In the genomic region with DNA sequence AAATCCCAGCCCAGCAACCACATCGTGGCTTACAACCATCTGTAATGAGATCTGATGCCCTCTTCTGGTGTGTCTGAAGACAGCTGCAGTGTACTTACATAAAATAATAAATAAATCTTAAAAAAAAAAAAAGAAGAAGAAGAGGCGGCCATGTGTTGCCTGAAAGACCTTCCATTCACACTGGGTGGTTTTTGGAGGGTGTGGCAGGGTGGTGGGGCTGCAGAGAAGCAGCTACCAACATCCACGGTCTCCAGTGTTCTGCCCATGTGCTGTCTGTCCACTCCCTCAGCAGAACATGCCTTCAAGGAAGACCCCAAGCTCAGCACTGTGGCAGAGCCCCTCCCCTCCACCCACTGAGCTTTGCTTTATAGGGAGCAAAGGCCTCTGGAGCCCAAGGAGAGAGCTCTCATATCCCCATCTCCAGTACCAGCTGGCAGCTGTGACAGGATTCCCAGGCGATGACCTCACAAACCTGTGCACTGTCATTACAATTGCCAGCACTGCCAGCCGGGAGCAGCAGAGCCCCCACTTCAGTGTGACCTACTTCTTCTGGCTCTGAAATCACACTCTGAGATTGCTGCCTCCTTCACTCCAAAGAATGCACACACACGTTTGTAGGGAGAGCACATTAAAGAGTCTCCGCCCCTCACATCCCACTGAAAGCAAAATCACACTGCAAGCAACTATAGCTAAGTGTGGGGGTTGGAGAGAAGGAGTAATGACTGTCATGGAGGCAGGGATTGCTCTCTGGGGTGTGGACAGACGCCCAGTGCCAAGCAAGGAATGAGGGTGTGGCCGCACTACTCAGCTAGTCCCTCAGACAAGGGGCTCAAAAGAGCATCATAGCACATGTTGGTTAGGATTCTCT, we compare ENCODE assay signal across 8 mouse cellular contexts.
DNase-seq lines count a peak whose midpoint lies in the region; ATAC-seq and TF ChIP-seq lines count a peak whose summit lies in the region.

No protein-coding gene starts in this region.

- H3K4me1 ChIP-seq in heart, embryonic 14.5 days (ENCODE audit: control insufficient read depth in 2 of 2, insufficient read depth in 2 of 2, low read length in 2 of 2), result peaks cover 17 to 33% of the 10 kb centered on the region in 2 experiments
- H3K4me1 ChIP-seq in lung, postnatal 0 days (ENCODE audit: insufficient read depth, low read depth, low read length), result no peaks in the 10 kb centered on the region; the same call in 1 of the 2 replicates
- H3K4me1 ChIP-seq in thymus, adult 2 months (replicated peaks; ENCODE audit: control insufficient read depth, insufficient read depth, low read length), result peaks cover 19% of the 10 kb centered on the region

- no peak overlapping the region for H3K4me3 ChIP-seq in heart, embryonic 14.5 days (ENCODE audit: control insufficient read depth in 1 of 2, insufficient read depth in 1 of 2, low read depth in 1 of 2, low read length in 2 of 2)
- no peak overlapping the region for H3K4me3 ChIP-seq in lung, postnatal 0 days (ENCODE audit: low read depth, low read length)
- H3K4me3 ChIP-seq in thymus, adult 2 months (ENCODE audit: control insufficient read depth, insufficient read depth, low read length), result no peak overlapping the region

- no peak overlapping the region for H3K9ac ChIP-seq in heart, embryonic 14.5 days (ENCODE audit: low read length)
- H3K9ac ChIP-seq in lung, postnatal 0 days (replicated peaks; ENCODE audit: low read depth), result no peak overlapping the region

- peak; percentile 75 for ATAC-seq in heart, embryonic 14.5 days (ENCODE audit: insufficient number of reproducible peaks, insufficient read depth, low FRiP score, low read depth)
- ATAC-seq in lung, postnatal 0 days, result peak; percentile 84
- ATAC-seq in granulocyte monocyte progenitor cell, adult 5-6 weeks (replicated peaks; ENCODE audit: poor library complexity, severe bottlenecking), result no peak

- DNase-seq in kidney, postnatal 4 days, result peak; percentile 46 to 50
- no peak for DNase-seq in kidney, adult 8-10 months
- DNase-seq in cerebellum, adult 18-20 months, result peak; percentile 63 to 77
- DNase-seq in lung, postnatal 0 days (ENCODE audit: low spot score), result peak; percentile 78
- peak; percentile 41 for DNase-seq in right cerebral cortex, postnatal 25 days
- DNase-seq in thymus, adult 2 months, result no peak

- no peaks in the 10 kb centered on the region for H3K36me3 ChIP-seq in heart, embryonic 14.5 days (ENCODE audit: control insufficient read depth, insufficient read depth, low read length)
- H3K36me3 ChIP-seq in lung, postnatal 0 days (ENCODE audit: insufficient read depth, low read length), result no peaks in the 10 kb centered on the region
- H3K36me3 ChIP-seq in thymus, adult 2 months (ENCODE audit: control insufficient read depth, insufficient read depth, low read length), result no peaks in the 10 kb centered on the region

- peak; percentile 81; the same call in 1 of the 2 replicates for TF ChIP-seq EP300 in lung, postnatal 0 days (IDR thresholded peaks at IDR 0.05)

- peak overlapping the region; percentile 69 to 83 for H3K27ac ChIP-seq in heart, embryonic 14.5 days (replicated peaks in 1 of 2; ENCODE audit: control insufficient read depth in 1 of 2, insufficient read depth in 1 of 2, low read depth in 2 of 2, low read length in 2 of 2)
- H3K27ac ChIP-seq in lung, postnatal 0 days (ENCODE audit: low read length), result no peak overlapping the region
- no peak overlapping the region for H3K27ac ChIP-seq in thymus, adult 2 months (ENCODE audit: control insufficient read depth, insufficient read depth, low read length)

- no peak overlapping the region for H3K4me2 ChIP-seq in heart, embryonic 14.5 days (ENCODE audit: low read length)
- no peak overlapping the region for H3K4me2 ChIP-seq in lung, postnatal 0 days (replicated peaks; ENCODE audit: low read depth, low read length)

- no peaks in the 10 kb centered on the region for H3K27me3 ChIP-seq in heart, embryonic 14.5 days (ENCODE audit: control insufficient read depth, insufficient read depth, low read length)
- no peaks in the 10 kb centered on the region for H3K27me3 ChIP-seq in lung, postnatal 0 days (replicated peaks; ENCODE audit: insufficient read depth, low read length)
- H3K27me3 ChIP-seq in thymus, adult 2 months (ENCODE audit: control insufficient read depth, insufficient read depth, low read length), result no peaks in the 10 kb centered on the region

- no peak for TF ChIP-seq CTCF in lung, postnatal 0 days (IDR thresholded peaks at IDR 0.05)
- no peak for TF ChIP-seq CTCF in thymus, adult 2 months (IDR thresholded peaks at IDR 0.05; ENCODE audit: borderline replicate concordance, control insufficient read depth, extremely low read depth, insufficient read depth, low read length, poor library complexity)

- no peaks in the 10 kb centered on the region for H3K9me3 ChIP-seq in heart, embryonic 14.5 days (ENCODE audit: control insufficient read depth, low read length)
- no peaks in the 10 kb centered on the region for H3K9me3 ChIP-seq in lung, postnatal 0 days (ENCODE audit: low read length)

- 45% methylated on average over 9 of the region's 9 CpGs for WGBS in heart, embryonic 14.5 days
- 52% methylated on average over 9 of the region's 9 CpGs for WGBS in lung, postnatal 0 days
- WGBS in thymus, adult 2 months, result 87% methylated on average over 9 of the region's 9 CpGs

- TF ChIP-seq POLR2A in thymus, adult 2 months (IDR thresholded peaks at IDR 0.05; ENCODE audit: control insufficient read depth, extremely low read depth, insufficient read depth, low read length, poor library complexity), result no peak

Comparison
In these comparisons a context has a peak if more than half of its experiments do, and no peak if none do; other contexts are left out.
1. DNase-seq: peak in kidney, postnatal 4 days (2 of 2), cerebellum, adult 18-20 months (2 of 2), lung, postnatal 0 days (single experiment) and right cerebral cortex, postnatal 25 days (single experiment); none in kidney, adult 8-10 months (0 of 2) and thymus, adult 2 months (single experiment).
2. H3K27ac ChIP-seq: peak in heart, embryonic 14.5 days (2 of 2); none in lung, postnatal 0 days (single experiment) and thymus, adult 2 months (single experiment).